Mouse (Mus musculus) C2C12 (cell line): Measurements from ENCODE around the gene Gap43.

Source experiments
- CEBPB ChIP-seq: IDR thresholded peaks from one replicate; pipeline ENCODE4 v1.6.1; 2011; ENCODE audit warnings: low read depth, mild to moderate bottlenecking, control low read depth, moderate library complexity
- CTCF ChIP-seq: IDR thresholded peaks from one replicate; pipeline ENCODE4 v1.5.1; 2011; ENCODE audit not compliant: control insufficient read depth, insufficient read depth, insufficient read length
- MAX ChIP-seq: IDR thresholded peaks from one replicate; pipeline ENCODE4 v1.6.1; 2011; ENCODE audit warnings: mild to moderate bottlenecking, control low read depth
- MYOD1 ChIP-seq: IDR thresholded peaks from one replicate; pipeline ENCODE4 v1.6.1; 2011; ENCODE audit warnings: low read depth; ENCODE audit not compliant: control insufficient read depth, insufficient read length
- USF1 ChIP-seq: IDR thresholded peaks from one replicate; pipeline ENCODE4 v1.6.1; 2011; ENCODE audit warnings: low read depth, mild to moderate bottlenecking, control low read depth, moderate library complexity

- TF ChIP-seq MAX (no peak), CTCF (no peak), CEBPB (no peak), USF1 (no peak), MYOD1 (no peak)
Observed at GRCm38 (mm10) chr16:42271213-42271612, 69.2 kb downstream of the Gap43 start.
